Mouse (Mus musculus) natural killer cell, adult 2 months (primary cell): Measurements from ENCODE around the gene Slc6a18.

ENCODE experiments used
- DNase-seq, 2 experiments: peaks; one replicate each; pipeline ENCODE4 v3.0.0; 2022; ENCODE audit warnings: low spot score in 2 of 2

Gene Slc6a18

GRCm38 (mm10) chr13:73685502-73685901 lies 7.7 kb upstream of the Slc6a18 start:
- no peak for DNase-seq

- no peak for DNase-seq
Observed at GRCm38 (mm10) chr13:73684412-73684811, 6.6 kb upstream of the Slc6a18 start.

- no peak for DNase-seq
Observed at GRCm38 (mm10) chr13:73683682-73684081, 5.9 kb upstream of the Slc6a18 start.

GRCm38 (mm10) chr13:73682226-73682625 lies 4.4 kb upstream of the Slc6a18 start:
- DNase-seq = no peak

GRCm38 (mm10) chr13:73680394-73680793 lies 2.6 kb upstream of the Slc6a18 start:
- DNase-seq = no peak

- DNase-seq = no peak
Observed at GRCm38 (mm10) chr13:73679311-73679710, 1.5 kb upstream of the Slc6a18 start.

GRCm38 (mm10) chr13:73675161-73675560 lies 2.7 kb downstream of the Slc6a18 start:
- no peak for DNase-seq

- DNase-seq = no peak
Observed at GRCm38 (mm10) chr13:73660163-73660695, 17.6 kb downstream of the Slc6a18 start.

GRCm38 (mm10) chr13:73658953-73659352 lies 18.9 kb downstream of the Slc6a18 start:
- no peak for DNase-seq

- no peak for DNase-seq
Observed at GRCm38 (mm10) chr13:73654976-73655375, 22.8 kb downstream of the Slc6a18 start.

GRCm38 (mm10) chr13:73653266-73653665 lies 24.6 kb downstream of the Slc6a18 start:
- no peak for DNase-seq

- peak in 1 of 2 experiments; percentile 34 for DNase-seq
Observed at GRCm38 (mm10) chr13:73646397-73647087, 31.3 kb downstream of the Slc6a18 start.

GRCm38 (mm10) chr13:73641296-73641695 lies 36.5 kb downstream of the Slc6a18 start:
- DNase-seq = no peak

- no peak for DNase-seq
Observed at GRCm38 (mm10) chr13:73637826-73638225, 40.0 kb downstream of the Slc6a18 start.

GRCm38 (mm10) chr13:73631837-73632236 lies 46.0 kb downstream of the Slc6a18 start:
- DNase-seq = no peak

GRCm38 (mm10) chr13:73628586-73629113 lies 49.2 kb downstream of the Slc6a18 start:
- DNase-seq = no peak

- peak; percentile 33 to 57 for DNase-seq
Observed at GRCm38 (mm10) chr13:73626745-73627549, 50.9 kb downstream of the Slc6a18 start, which contains the start of gene Tert. Gene Tert, plus strand, starts transcription at chr13:73626911.

GRCm38 (mm10) chr13:73626410-73626744 lies 51.4 kb downstream of the Slc6a18 start:
- DNase-seq = no peak

- DNase-seq = no peak
Observed at GRCm38 (mm10) chr13:73620637-73621036, 57.2 kb downstream of the Slc6a18 start.

- DNase-seq = no peak
Observed at GRCm38 (mm10) chr13:73618406-73618805, 59.4 kb downstream of the Slc6a18 start.
